Mouse (Mus musculus) G1E (cell line): ENCODE results near the gene Exd2. TPM values are rescaled to one million over a fixed set of nuclear protein-coding genes. Genes with fewer than 3 reads are reported as not detected.

Source experiments
- ATAC-seq: 2 replicates; pipeline ENCODE4 v1.8.0; 2016; ENCODE audit warnings: mild to moderate bottlenecking; ENCODE audit not compliant: insufficient number of reproducible peaks, poor library complexity, low FRiP score, severe bottlenecking; ENCODE audit errors: extremely low read depth
- DNase-seq: peaks from one replicate; pipeline ENCODE4 v3.0.0; 2012; ENCODE audit warnings: low spot score
- H3K27me3 ChIP-seq: 2 replicates; pipeline ENCODE4 v1.6.1; 2012; ENCODE audit warnings: mild to moderate bottlenecking, low read length, inconsistent platforms; ENCODE audit not compliant: insufficient read depth
- H3K36me3 ChIP-seq: replicated peaks from 2 replicates; pipeline ENCODE3; 2012; ENCODE audit warnings: mild to moderate bottlenecking, inconsistent platforms
- H3K4me1 ChIP-seq: 2 replicates; pipeline ENCODE4 v1.6.1; 2012; ENCODE audit warnings: low read depth, low read length, inconsistent platforms, mixed read lengths; ENCODE audit not compliant: insufficient read depth
- H3K4me3 ChIP-seq: 2 replicates; pipeline ENCODE4 v1.5.1; 2012; ENCODE audit warnings: low read depth, mild to moderate bottlenecking, inconsistent platforms, low read length, moderate library complexity, mixed read lengths
- H3K9me3 ChIP-seq: replicated peaks from 2 replicates; pipeline ENCODE4 v1.6.1; 2012; ENCODE audit warnings: inconsistent platforms
- CTCF ChIP-seq: IDR thresholded peaks from 2 replicates; pipeline ENCODE4 v1.5.1; 2012; ENCODE audit warnings: low read depth, low read length, inconsistent platforms, mixed read lengths
- GATA1 ChIP-seq: IDR thresholded peaks from 2 replicates; pipeline ENCODE4 v1.6.1; 2012; ENCODE audit warnings: borderline replicate concordance, low read length, inconsistent platforms, mixed read lengths
- GATA2 ChIP-seq: IDR thresholded peaks from 2 replicates; pipeline ENCODE4 v1.6.1; 2012; ENCODE audit warnings: low read depth, low read length, inconsistent platforms, borderline replicate concordance
- POLR2AphosphoS5 ChIP-seq: IDR thresholded peaks from 2 replicates; pipeline ENCODE4 v1.6.1; 2012; ENCODE audit warnings: low read depth, low read length, inconsistent platforms; ENCODE audit not compliant: insufficient replicate concordance
- TAL1 ChIP-seq: conservative IDR thresholded peaks from 2 replicates; pipeline ENCODE4 v1.6.1; 2012; ENCODE audit warnings: low read depth, low read length, inconsistent platforms, mixed read lengths
- polyA plus RNA-seq: library from polyadenylated mRNA; stranded (reverse); fragments of >175 nt; gene quantifications from 2 replicates; pipeline ENCODE4 v1.2.3, GENCODE M21; 2012
- total RNA-seq, 2 experiments: library from RNA; stranded (forward) in 1 of 2; stranded (reverse) in 1 of 2; fragments of 200-1000 nt in 1 of 2; fragments of >200 nt in 1 of 2; fragmentation: Nextera tagmentation in 1 of 2; gene quantifications; 2 replicates each; pipeline ENCODE4 v1.2.3; 2014 to 2017

Exd2 gene
- total and polyA plus RNA-seq, 3 experiments = 5.9 to 33.0 (median 21.4) TPM

GRCm38 (mm10) chr12:80483397-80483796 lies 20.5 kb downstream of the Exd2 start:
- peaks cover 66% of the 10 kb centered on the region for H3K36me3 ChIP-seq

GRCm38 (mm10) chr12:80493311-80493710 lies 30.4 kb downstream of the Exd2 start:
- Histone ChIP-seq H3K9me3 (no peaks in the 10 kb centered on the region), H3K27me3 (no peaks in the 10 kb centered on the region), H3K4me1 (no peaks in the 10 kb centered on the region), H3K36me3 (peaks cover 70% of the 10 kb centered on the region), H3K4me3 (no peak overlapping the region)
- TF ChIP-seq POLR2AphosphoS5 = no peak
- ATAC-seq = no peak
- DNase-seq = no peak

More at GRCm38 (mm10) chr12:80483397-80483796, 20.5 kb downstream of the Exd2 start:
- TF ChIP-seq POLR2AphosphoS5 = no peak
- TF ChIP-seq GATA1 = no peak
- TF ChIP-seq GATA2 = no peak
- TF ChIP-seq CTCF = no peak
- no peak for TF ChIP-seq TAL1
- DNase-seq (no peak), ATAC-seq (no peak)
- no peaks in the 10 kb centered on the region for H3K9me3 ChIP-seq
- H3K4me1 ChIP-seq = peaks cover 2% of the 10 kb centered on the region; the same call in 1 of the 2 replicates
- no peaks in the 10 kb centered on the region for H3K27me3 ChIP-seq
- H3K4me3 ChIP-seq = no peak overlapping the region

- no peaks in the 10 kb centered on the region for H3K4me1 ChIP-seq
- H3K36me3 ChIP-seq = peaks cover 56% of the 10 kb centered on the region
- H3K9me3 ChIP-seq = no peaks in the 10 kb centered on the region
- no peaks in the 10 kb centered on the region for H3K27me3 ChIP-seq
- ATAC-seq (no peak), DNase-seq (no peak)
- H3K4me3 ChIP-seq = no peak overlapping the region
- TF ChIP-seq TAL1 = no peak
- no peak for TF ChIP-seq GATA1
- no peak for TF ChIP-seq GATA2
- TF ChIP-seq CTCF = no peak
- no peak for TF ChIP-seq POLR2AphosphoS5
These were observed 32.8 kb downstream of the Exd2 start for GRCm38 (mm10) chr12:80495691-80496090.

- no peak for DNase-seq
- no peak for TF ChIP-seq GATA1
- no peak for TF ChIP-seq TAL1
- no peak for TF ChIP-seq CTCF
- TF ChIP-seq POLR2AphosphoS5 = no peak
- TF ChIP-seq GATA2 = no peak
- Histone ChIP-seq H3K4me1 (no peaks in the 10 kb centered on the region), H3K36me3 (peaks cover 37% of the 10 kb centered on the region), H3K9me3 (no peaks in the 10 kb centered on the region), H3K4me3 (no peak overlapping the region), H3K27me3 (no peaks in the 10 kb centered on the region)
- no peak for ATAC-seq
These were observed 35.5 kb downstream of the Exd2 start for GRCm38 (mm10) chr12:80498356-80498755.

- Histone ChIP-seq H3K36me3 (peaks cover 27% of the 10 kb centered on the region), H3K4me3 (no peak overlapping the region), H3K27me3 (no peaks in the 10 kb centered on the region), H3K9me3 (no peaks in the 10 kb centered on the region), H3K4me1 (no peaks in the 10 kb centered on the region)
- DNase-seq (no peak), ATAC-seq (no peak)
- TF ChIP-seq GATA2 = no peak
- no peak for TF ChIP-seq TAL1
- TF ChIP-seq CTCF = no peak
- no peak for TF ChIP-seq GATA1
- no peak for TF ChIP-seq POLR2AphosphoS5
These were observed 37.6 kb downstream of the Exd2 start for GRCm38 (mm10) chr12:80500506-80500905.

GRCm38 (mm10) chr12:80504718-80505117 lies 41.8 kb downstream of the Exd2 start:
- no peaks in the 10 kb centered on the region; the same call in 1 of the 2 replicates for H3K4me1 ChIP-seq
- H3K36me3 ChIP-seq = peaks cover 8% of the 10 kb centered on the region
- H3K27me3 ChIP-seq = peaks cover 19% of the 10 kb centered on the region
- DNase-seq (no peak), ATAC-seq (no peak)
- no peak overlapping the region for H3K4me3 ChIP-seq
- no peaks in the 10 kb centered on the region for H3K9me3 ChIP-seq
- no peak for TF ChIP-seq CTCF
- no peak for TF ChIP-seq GATA2
- no peak for TF ChIP-seq TAL1

GRCm38 (mm10) chr12:80507041-80507745 lies 44.3 kb downstream of the Exd2 start:
- TF ChIP-seq GATA2 = no peak
- TF ChIP-seq POLR2AphosphoS5 = no peak
- no peak for TF ChIP-seq CTCF
- TF ChIP-seq GATA1 = no peak
- no peak for TF ChIP-seq TAL1
- Histone ChIP-seq H3K4me1 (no peaks in the 10 kb centered on the region; the same call in 1 of the 2 replicates), H3K36me3 (no peaks in the 10 kb centered on the region), H3K9me3 (no peaks in the 10 kb centered on the region), H3K4me3 (no peak overlapping the region), H3K27me3 (peaks cover 33% of the 10 kb centered on the region)
- no peak for DNase-seq
- ATAC-seq = no peak
